Mouse (Mus musculus) bone marrow macrophage, adult 2 months (primary cell): ENCODE measurements around the gene Mettl13.

Experiments used
- CTCF ChIP-seq: IDR thresholded peaks from 2 replicates; pipeline ENCODE4 v1.5.1; 2012; ENCODE audit warnings: low read depth, mild to moderate bottlenecking, low read length, moderate library complexity
- POLR2A ChIP-seq: IDR thresholded peaks from 2 replicates; pipeline ENCODE4 v1.6.1; 2012; ENCODE audit warnings: mild to moderate bottlenecking, low read depth, low read length, borderline replicate concordance

GRCm38 (mm10) chr1:162547607-162548006 lies 744 bp downstream of the Mettl13 start:
- TF ChIP-seq CTCF (no peak), POLR2A (no peak)
